Mouse (Mus musculus) heart, postnatal 25 days (tissue): ENCODE measurements around the gene Nme1. TPM values are rescaled to one million over a fixed set of nuclear protein-coding genes. Genes with fewer than 3 reads are reported as not detected.
"Not testable (repeated sequence)": the region's sequence is repeated elsewhere in the genome, so short reads cannot be mapped to it uniquely, and the experiment has no call there.

ENCODE experiments used
- DNase-seq: peaks from one replicate; pipeline ENCODE4 v3.0.0; 2022; ENCODE audit warnings: low spot score
- intact Hi-C: fragments of 180-260 bp; cut with DNase I; formaldehyde crosslinking; loops from one replicate; pipeline ENCODE4 v1.15.1; 2025
- total RNA-seq, 2 experiments: library from RNA; stranded (reverse); gene quantifications; 2 replicates each; pipeline ENCODE4 v1.2.3; 2021

The Nme1 gene
- total RNA-seq, 2 experiments from 2014 or later, result 12.9 to 15.5 TPM

- intact Hi-C loops, result loop anchor here (1.0 to 5.0 kb wide), 3 partner anchors 18 to 73 kb away; no protein-coding TSS in a partner anchor
- DNase-seq, result no peak
These were observed 850 bp upstream of the Nme1 start for GRCm38 (mm10) chr11:93969171-93969570.

GRCm38 (mm10) chr11:93968848-93969128, 467 bp upstream of the Nme1 start:
- intact Hi-C loops, result loop anchor here (1.0 to 5.0 kb wide), 4 partner anchors 19 to 118 kb away; no protein-coding TSS in a partner anchor
- DNase-seq, result no peak

GRCm38 (mm10) chr11:93967381-93967780, 940 bp downstream of the Nme1 start:
- DNase-seq, result no peak
- intact Hi-C loops, result loop anchor here (5.0 kb wide), 1 partner anchor 75 kb away; no protein-coding TSS in a partner anchor

- intact Hi-C loops, result loop anchor here (5.0 kb wide), 1 partner anchor 77 kb away; no protein-coding TSS in a partner anchor
- DNase-seq, result no peak
These were observed 2.9 kb downstream of the Nme1 start for GRCm38 (mm10) chr11:93965391-93965790.

GRCm38 (mm10) chr11:93963013-93963412, 5.3 kb downstream of the Nme1 start:
- DNase-seq, result no peak
- intact Hi-C loops, result no loop called here

GRCm38 (mm10) chr11:93961482-93961881, 6.8 kb downstream of the Nme1 start:
- no peak for DNase-seq
- intact Hi-C loops, result no loop called here

- no peak for DNase-seq
- intact Hi-C loops, result loop anchor here (5.0 kb wide), 1 partner anchor 40 kb away; the partner anchor contains the start of gene Spag9
These were observed 10.6 kb downstream of the Nme1 start for GRCm38 (mm10) chr11:93957746-93958145.

- intact Hi-C loops, result loop anchor here (5.0 kb wide), 1 partner anchor 40 kb away; the partner anchor contains the start of gene Spag9
- DNase-seq, result no peak
These were observed 11.2 kb downstream of the Nme1 start for GRCm38 (mm10) chr11:93957031-93957555.

GRCm38 (mm10) chr11:93956159-93956558, 12.2 kb downstream of the Nme1 start, which contains the start of gene Nme2:
Gene Nme2 (minus strand): TSS chr11:93956259.
- intact Hi-C loops, result loop anchor here (5.0 kb wide), 1 partner anchor 41 kb away; the partner anchor contains the start of gene Spag9
- DNase-seq, result no peak

GRCm38 (mm10) chr11:93955256-93956150, 12.8 kb downstream of the Nme1 start:
- DNase-seq, result peak; percentile 93
- intact Hi-C loops, result loop anchor here (5.0 kb wide), 1 partner anchor 42 kb away; the partner anchor contains the start of gene Spag9

GRCm38 (mm10) chr11:93954738-93955255, 13.5 kb downstream of the Nme1 start:
- no peak for DNase-seq
- intact Hi-C loops, result loop anchor here (5.0 kb wide), 2 partner anchors 43 to 67 kb away; partner anchors contain the start of genes Mbtd1, Spag9 and Utp18

GRCm38 (mm10) chr11:93952376-93952775, 15.9 kb downstream of the Nme1 start:
- intact Hi-C loops, result loop anchor here (5.0 kb wide), 1 partner anchor 65 kb away; the partner anchor contains the start of genes Mbtd1 and Utp18
- no peak for DNase-seq

- intact Hi-C loops, result loop anchor here (5.0 kb wide), 1 partner anchor 63 kb away; the partner anchor contains the start of genes Mbtd1 and Utp18
- DNase-seq, result no peak
These were observed 18.3 kb downstream of the Nme1 start for GRCm38 (mm10) chr11:93950045-93950444.

- intact Hi-C loops, result no loop called here
- DNase-seq, result no peak
These were observed 19.3 kb downstream of the Nme1 start for GRCm38 (mm10) chr11:93948887-93949567.

- DNase-seq, result no peak
- intact Hi-C loops, result no loop called here
These were observed 23.3 kb downstream of the Nme1 start for GRCm38 (mm10) chr11:93944986-93945385.

GRCm38 (mm10) chr11:93940906-93941305, 27.4 kb downstream of the Nme1 start:
- DNase-seq, result no peak
- intact Hi-C loops, result no loop called here

- DNase-seq, result no peak
- intact Hi-C loops, result no loop called here
These were observed 39.2 kb downstream of the Nme1 start for GRCm38 (mm10) chr11:93929106-93929505.

- DNase-seq, intact Hi-C loops: not testable (repeated sequence)
These were observed 53.3 kb downstream of the Nme1 start for GRCm38 (mm10) chr11:93915019-93915418.

GRCm38 (mm10) chr11:93911603-93912002, 56.7 kb downstream of the Nme1 start:
- intact Hi-C loops, result no loop called here
- no peak for DNase-seq

- DNase-seq, result no peak
- intact Hi-C loops, result no loop called here
These were observed 59.5 kb downstream of the Nme1 start for GRCm38 (mm10) chr11:93908829-93909228.
